Mouse (Mus musculus) urinary bladder, postnatal 10 days (tissue): ENCODE data around the gene Ube2c.

ENCODE experiments used
- DNase-seq: peaks from one replicate; pipeline ENCODE4 v3.0.0; 2022; ENCODE audit warnings: low spot score

Ube2c gene

DNA sequence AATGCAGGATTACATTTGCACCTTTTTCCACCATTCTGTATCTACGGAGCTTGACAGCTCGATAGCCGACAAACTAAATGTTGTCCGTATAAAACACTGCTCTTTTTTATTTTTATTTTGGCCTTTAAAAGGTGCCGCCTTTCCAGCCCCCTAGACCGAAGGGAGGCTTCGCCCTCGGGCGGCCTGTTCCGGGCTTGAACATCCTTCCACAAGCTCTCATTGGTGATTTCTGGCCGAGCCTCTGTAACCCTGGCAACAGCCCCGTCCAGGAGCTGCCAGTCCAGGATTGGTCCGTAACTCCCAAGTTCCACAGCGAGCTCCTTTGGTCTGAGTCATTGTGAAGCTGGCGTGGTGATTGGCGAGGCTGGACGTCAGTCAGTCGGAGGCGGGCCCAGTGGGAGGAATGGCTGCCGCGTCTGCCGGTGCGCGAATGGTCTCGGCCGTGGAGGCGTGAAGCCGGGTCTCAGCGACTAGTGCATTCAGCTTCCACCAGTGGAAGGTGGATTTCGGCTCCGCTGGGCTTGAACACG lies 53.0 kb downstream of the Ube2c start, which contains the start of gene Zswim1:
TSS of gene Zswim1 (plus strand) at position 51 of the 530 bp plus-strand sequence.
- peak; percentile 100 for DNase-seq

DNA sequence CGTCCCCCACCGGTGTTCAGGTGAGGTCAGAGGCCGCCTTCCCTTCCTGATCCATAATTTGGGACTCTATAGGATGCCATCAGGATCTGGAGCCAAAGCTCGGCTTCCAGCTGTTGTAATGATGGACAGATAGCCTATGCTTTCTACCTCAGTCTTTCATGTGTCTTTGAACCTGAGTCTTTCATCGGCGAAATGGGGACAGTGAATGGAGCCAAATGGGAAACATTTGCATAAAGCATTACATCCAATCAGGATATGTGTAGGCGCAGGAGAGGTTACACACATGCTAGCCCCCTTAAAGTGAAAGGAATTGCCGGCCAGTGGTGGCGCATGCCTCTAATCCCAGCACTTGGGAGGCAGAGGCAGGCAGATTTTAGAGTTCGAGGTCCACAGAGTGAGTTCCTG lies 53.5 kb downstream of the Ube2c start:
- DNase-seq, result no peak

DNA sequence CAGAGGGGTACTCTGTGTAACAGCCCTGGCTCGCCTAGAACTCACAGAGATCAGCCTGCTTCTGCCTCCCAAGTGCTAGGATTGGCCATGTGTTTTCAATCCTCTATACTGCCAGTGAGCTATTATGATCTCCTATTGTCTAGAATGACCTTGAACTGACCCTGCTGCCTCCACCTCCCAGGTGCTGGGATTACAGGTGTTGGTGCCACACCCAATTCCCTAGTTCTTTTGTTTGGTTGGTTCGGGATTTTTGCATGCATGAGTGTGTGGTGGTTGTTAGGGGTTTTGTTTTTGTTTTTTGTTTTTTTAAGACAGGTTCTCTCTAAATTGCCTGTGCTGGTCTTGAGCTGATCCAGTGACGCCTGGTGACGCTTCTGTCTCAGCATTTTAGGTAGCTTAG lies 54.3 kb downstream of the Ube2c start:
- DNase-seq, result no peak

DNA sequence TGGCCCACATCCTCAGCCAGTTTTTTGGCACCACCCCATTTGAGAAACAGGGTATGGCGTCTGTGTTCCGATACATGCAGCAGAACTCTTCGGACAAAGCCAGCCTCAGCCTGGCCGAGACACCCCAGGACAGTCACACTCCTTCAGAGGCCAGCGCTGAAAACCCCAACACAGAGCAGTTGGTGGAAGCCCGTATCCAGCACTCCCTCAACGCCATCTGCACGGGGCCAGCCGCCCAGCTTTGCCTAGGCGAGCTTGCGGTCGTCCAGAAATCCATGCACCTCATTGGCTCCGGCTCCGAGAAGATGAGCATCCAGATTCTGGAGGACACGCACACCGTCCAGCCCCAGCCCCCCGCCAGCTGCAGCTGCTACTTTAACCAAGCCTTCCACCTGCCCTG lies 55.8 kb downstream of the Ube2c start:
- no peak for DNase-seq

DNA sequence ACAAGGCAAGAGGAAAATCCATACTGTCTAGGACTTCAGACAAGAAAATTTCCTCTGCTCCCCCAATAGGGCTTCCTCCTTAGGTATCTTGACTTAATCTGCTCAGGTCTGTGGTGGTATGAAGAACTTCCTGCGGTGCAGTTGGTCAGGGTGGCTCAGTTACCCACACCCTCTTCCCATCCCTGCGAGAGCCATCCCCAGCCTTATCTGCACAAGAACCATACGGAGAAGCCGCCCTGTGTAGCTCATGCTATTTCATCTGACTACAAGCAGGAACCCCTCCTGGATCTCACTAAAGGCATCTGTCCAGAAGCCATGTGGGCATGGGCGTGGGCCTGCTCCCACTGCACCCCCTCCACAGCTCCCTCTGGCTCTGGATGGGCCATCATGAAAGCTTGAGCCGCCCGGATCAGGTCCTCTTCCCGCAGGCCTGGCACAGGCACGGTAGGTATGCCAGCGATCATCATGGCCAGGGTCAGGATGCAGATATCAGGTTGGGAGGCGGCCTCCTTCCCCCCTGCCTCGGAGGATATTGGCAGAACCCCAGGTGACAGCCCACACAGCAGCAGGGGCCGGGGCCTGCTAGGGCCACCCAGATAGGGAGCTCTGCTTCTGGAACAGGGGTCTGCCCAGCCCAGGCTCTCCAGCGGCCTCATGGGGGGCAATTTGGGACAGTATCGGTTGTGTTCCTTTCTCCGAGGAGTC lies 57.6 kb downstream of the Ube2c start:
- DNase-seq, result no peak
